Comparison of ENCODE assay signal across 9 mouse cellular contexts in genomic region chr8:10760851-10761693, GRCm38 (mm10).
A peak's percentile ranks its signal among the peaks of the same experiment; 100 is the strongest.
DNase-seq lines count a peak whose midpoint lies in the region; ATAC-seq and TF ChIP-seq lines count a peak whose summit lies in the region.
"Had no signal": no experiment of that assay in that cellular context is flagged by ENCODE, and none has a peak within 500 bp of the region (broad histone marks: within the 10 kb centered on the region; RNA-seq: fewer than 3 reads in every experiment).

No protein-coding gene starts in this region.

- peaks cover 44% of the 10 kb centered on the region for H3K4me1 ChIP-seq in forebrain, embryonic 10.5 days
- no peaks in the 10 kb centered on the region for H3K4me1 ChIP-seq in heart, postnatal 0 days (ENCODE audit: control insufficient read depth, insufficient read depth)
- peaks cover 15% of the 10 kb centered on the region for H3K4me1 ChIP-seq in kidney, embryonic 16.5 days (ENCODE audit: insufficient read depth, low read length)
- H3K4me1 ChIP-seq in lung, embryonic 14.5 days (ENCODE audit: insufficient read depth), result peaks cover 9% of the 10 kb centered on the region

- 6% methylated on average over 17 of the region's 17 CpGs for WGBS in forebrain, embryonic 10.5 days
- whole genome bisulfite sequencing in heart, postnatal 0 days, result 24% methylated on average over 17 of the region's 17 CpGs
- 12% methylated on average over 17 of the region's 17 CpGs for WGBS in kidney, embryonic 16.5 days
- 4% methylated on average over 17 of the region's 17 CpGs for WGBS in lung, embryonic 14.5 days

- ATAC-seq in frontal cortex, adult (ENCODE audit: low TSS enrichment), result peak; percentile 27; the same call in 1 of the 2 replicates
- ATAC-seq in heart, postnatal 0 days (ENCODE audit: insufficient read depth, low read depth), result peak; percentile 78
- peak; percentile 93 for ATAC-seq in kidney, embryonic 16.5 days (ENCODE audit: low FRiP score, low TSS enrichment)
- peak; percentile 97 for ATAC-seq in lung, embryonic 14.5 days (ENCODE audit: insufficient read depth)

- TF ChIP-seq CTCF in heart, postnatal 0 days (IDR thresholded peaks at IDR 0.05; ENCODE audit: low read depth), result no peak
- no peak for TF ChIP-seq CTCF in lung, embryonic 14.5 days (IDR thresholded peaks at IDR 0.05; ENCODE audit: low read depth)

- peak overlapping the region; percentile 95 for H3K27ac ChIP-seq in forebrain, embryonic 10.5 days
- no peak overlapping the region for H3K27ac ChIP-seq in heart, postnatal 0 days (ENCODE audit: low read depth)
- peak overlapping the region; percentile 79 for H3K27ac ChIP-seq in kidney, embryonic 16.5 days (ENCODE audit: low read length)
- H3K27ac ChIP-seq in lung, embryonic 14.5 days (ENCODE audit: low read depth), result peak overlapping the region; percentile 75

- DNase-seq in frontal cortex, postnatal 25 days (ENCODE audit: low spot score in 2 of 2), result no peak
- DNase-seq in forebrain, embryonic 10.5 days (ENCODE audit: extremely low spot score, low spot score), result peak; percentile 86
- peak; percentile 28 for DNase-seq in heart, postnatal 0 days (ENCODE audit: low spot score)
- DNase-seq in lung, embryonic 14.5 days, result peak; percentile 91
- DNase-seq in retina, postnatal 1 day, result peak; percentile 87
- DNase-seq in spleen, adult 12 weeks (ENCODE audit: low spot score), result no peak

- H3K4me2 ChIP-seq in heart, postnatal 0 days (ENCODE audit: low read depth, low read length), result no peak overlapping the region
- peak overlapping the region; percentile 15; the same call in 1 of the 2 replicates for H3K4me2 ChIP-seq in kidney, embryonic 16.5 days (replicated peaks; ENCODE audit: low read depth, low read length)
- peak overlapping the region; percentile 20 for H3K4me2 ChIP-seq in lung, embryonic 14.5 days

- no peak for TF ChIP-seq EP300 in heart, postnatal 0 days (IDR thresholded peaks at IDR 0.05; ENCODE audit: low read depth)

- H3K36me3 ChIP-seq in forebrain, embryonic 10.5 days (replicated peaks), result no peaks in the 10 kb centered on the region
- no peaks in the 10 kb centered on the region for H3K36me3 ChIP-seq in heart, postnatal 0 days (replicated peaks; ENCODE audit: control insufficient read depth, insufficient read depth, low read length)
- H3K36me3 ChIP-seq in kidney, embryonic 16.5 days (ENCODE audit: insufficient read depth, low read length), result no peaks in the 10 kb centered on the region
- H3K36me3 ChIP-seq in lung, embryonic 14.5 days (ENCODE audit: insufficient read depth), result no peaks in the 10 kb centered on the region

- H3K9me3 ChIP-seq in forebrain, embryonic 10.5 days, result no peaks in the 10 kb centered on the region
- no peaks in the 10 kb centered on the region for H3K9me3 ChIP-seq in heart, postnatal 0 days (replicated peaks; ENCODE audit: control insufficient read depth, low read length)
- no peaks in the 10 kb centered on the region for H3K9me3 ChIP-seq in kidney, embryonic 16.5 days (ENCODE audit: low read length)
- no peaks in the 10 kb centered on the region for H3K9me3 ChIP-seq in lung, embryonic 14.5 days (ENCODE audit: low read depth, low read length)

- peak overlapping the region; percentile 35 for H3K4me3 ChIP-seq in forebrain, embryonic 10.5 days
- no peak overlapping the region for H3K4me3 ChIP-seq in heart, postnatal 0 days (ENCODE audit: low read depth, low read length)
- no peak overlapping the region for H3K4me3 ChIP-seq in kidney, embryonic 16.5 days (ENCODE audit: low read length)
- no peak overlapping the region for H3K4me3 ChIP-seq in lung, embryonic 14.5 days (ENCODE audit: low read depth, low read length)
- H3K4me3 ChIP-seq: myocyte had no signal

- H3K27me3 ChIP-seq in forebrain, embryonic 10.5 days (ENCODE audit: poor library complexity, severe bottlenecking), result peaks cover 16% of the 10 kb centered on the region; the same call in 1 of the 2 replicates
- no peaks in the 10 kb centered on the region for H3K27me3 ChIP-seq in heart, postnatal 0 days (ENCODE audit: control insufficient read depth, insufficient read depth, low read length)
- no peaks in the 10 kb centered on the region for H3K27me3 ChIP-seq in kidney, embryonic 16.5 days (ENCODE audit: insufficient read depth, low read length)
- no peaks in the 10 kb centered on the region for H3K27me3 ChIP-seq in lung, embryonic 14.5 days (ENCODE audit: insufficient read depth, low read length)

- no peak overlapping the region for H3K9ac ChIP-seq in heart, postnatal 0 days (replicated peaks; ENCODE audit: low read depth, low read length)
- H3K9ac ChIP-seq in kidney, embryonic 16.5 days (replicated peaks; ENCODE audit: low read length), result peak overlapping the region; percentile 27; the same call in 1 of the 2 replicates
- no peak overlapping the region; the same call in 1 of the 2 replicates for H3K9ac ChIP-seq in lung, embryonic 14.5 days

Comparison
In these comparisons a context has a peak if more than half of its experiments do, and no peak if none do; other contexts are left out.
1. ATAC-seq: peak in every context shown above with its lines; median percentile 97 in lung, embryonic 14.5 days; 93 in kidney, embryonic 16.5 days; 78 in heart, postnatal 0 days; 27 in frontal cortex, adult.
2. DNase-seq: peak in forebrain, embryonic 10.5 days (single experiment), heart, postnatal 0 days (single experiment), lung, embryonic 14.5 days (single experiment) and retina, postnatal 1 day (single experiment); none in frontal cortex, postnatal 25 days (0 of 2) and spleen, adult 12 weeks (single experiment).